Mouse (Mus musculus): ENCODE results near the gene Pepd.

Pepd gene

DNA sequence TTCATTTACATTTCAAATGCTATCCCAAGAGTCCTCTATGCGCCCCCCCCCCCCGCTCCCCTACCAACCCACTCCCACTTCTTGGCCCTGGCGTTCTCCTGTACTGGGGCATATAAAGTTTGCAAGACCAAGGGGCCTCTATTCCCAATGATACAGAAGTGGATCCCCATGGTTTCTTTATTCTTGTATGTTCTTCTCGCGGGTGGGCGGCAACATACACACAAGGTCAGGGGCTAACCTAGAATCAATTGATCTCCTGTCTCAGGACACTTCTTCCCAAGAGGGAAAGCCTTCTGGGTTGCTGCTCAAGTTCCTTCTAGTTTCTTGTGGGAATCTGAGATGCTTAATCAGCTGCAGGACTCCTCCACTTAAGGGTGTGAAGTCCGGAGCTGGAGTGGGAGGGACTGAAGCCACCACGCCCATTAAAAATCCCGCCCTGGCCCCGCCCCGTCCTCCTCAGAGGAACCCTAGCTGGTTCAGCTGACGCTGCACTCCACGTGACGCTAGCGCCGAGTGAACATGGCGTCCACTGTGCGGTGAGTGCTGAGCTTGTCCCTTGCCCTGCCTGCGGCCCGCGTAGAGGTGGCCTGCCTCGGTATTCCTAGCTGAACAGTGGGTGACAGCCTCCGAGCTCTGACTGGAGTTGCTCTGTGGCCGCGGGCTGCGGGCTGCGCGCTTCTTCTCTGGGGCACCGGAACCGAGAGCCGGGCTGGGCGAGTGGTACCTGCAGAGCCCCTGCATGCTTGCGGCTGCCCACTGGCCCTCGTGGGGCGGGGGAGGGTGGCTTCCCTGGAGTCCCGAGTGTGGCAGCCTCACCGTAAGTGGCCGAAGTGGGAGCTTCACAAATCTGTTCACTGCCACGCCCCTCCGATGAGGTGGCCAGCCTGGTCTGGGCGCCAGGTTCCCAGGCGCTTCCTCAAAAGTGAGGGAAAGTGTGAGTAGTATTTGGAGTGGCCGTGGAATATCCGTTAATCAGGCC, at the start of gene Pepd:
Gene Pepd, plus strand, starts transcription at position 461 of the 979 bp plus-strand sequence.
- peak; percentile 88 for DNase-seq

GRCm38 (mm10) chr7:34867289-34867688, 44.9 kb upstream of the Pepd start:
- DNase-seq: no peak

- DNase-seq: no peak
Measured at GRCm38 (mm10) chr7:34869693-34870092, 42.5 kb upstream of the Pepd start.

DNA sequence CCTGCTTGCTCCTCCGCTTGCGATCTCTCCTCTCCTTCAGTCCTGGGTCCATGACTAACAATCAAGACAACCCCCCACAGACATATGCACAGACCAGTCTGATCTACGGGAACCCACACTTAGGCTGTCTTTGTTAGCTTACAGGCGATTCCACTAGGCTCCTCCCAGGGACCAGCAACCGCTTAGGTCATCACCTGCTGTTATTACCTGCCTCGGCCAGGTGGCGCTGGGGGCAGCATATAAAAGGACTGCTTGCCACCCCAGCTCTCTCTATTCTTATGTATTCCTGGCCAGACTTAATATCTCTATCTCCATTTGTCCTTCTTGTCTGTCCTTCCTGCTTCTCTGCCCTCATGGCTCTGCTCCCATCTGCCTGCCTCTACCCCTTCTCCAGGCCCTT, 35.4 kb upstream of the Pepd start:
- DNase-seq: peak; percentile 27

- DNase-seq: no peak
Measured at GRCm38 (mm10) chr7:34877820-34878219, 34.4 kb upstream of the Pepd start.

DNA sequence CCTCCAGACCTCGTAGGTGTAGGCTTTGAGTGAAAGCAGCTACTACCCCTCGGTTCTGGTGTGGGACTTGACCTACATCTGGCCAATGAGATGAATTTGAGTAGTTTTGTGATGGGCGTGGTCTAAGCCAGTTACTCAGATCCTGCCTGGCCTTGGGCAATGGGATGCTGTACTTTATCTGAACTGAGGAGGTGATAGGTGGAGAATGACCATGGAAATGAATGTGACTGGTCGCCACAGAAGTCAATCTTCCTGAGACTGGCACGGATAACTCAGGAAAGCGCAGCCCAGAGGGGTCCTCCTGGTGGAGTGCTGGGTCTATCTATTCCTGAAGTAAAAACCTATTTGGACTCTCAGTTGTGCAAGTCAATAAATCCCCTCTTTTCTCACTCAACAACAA, 23.7 kb upstream of the Pepd start:
- DNase-seq: no peak

DNA sequence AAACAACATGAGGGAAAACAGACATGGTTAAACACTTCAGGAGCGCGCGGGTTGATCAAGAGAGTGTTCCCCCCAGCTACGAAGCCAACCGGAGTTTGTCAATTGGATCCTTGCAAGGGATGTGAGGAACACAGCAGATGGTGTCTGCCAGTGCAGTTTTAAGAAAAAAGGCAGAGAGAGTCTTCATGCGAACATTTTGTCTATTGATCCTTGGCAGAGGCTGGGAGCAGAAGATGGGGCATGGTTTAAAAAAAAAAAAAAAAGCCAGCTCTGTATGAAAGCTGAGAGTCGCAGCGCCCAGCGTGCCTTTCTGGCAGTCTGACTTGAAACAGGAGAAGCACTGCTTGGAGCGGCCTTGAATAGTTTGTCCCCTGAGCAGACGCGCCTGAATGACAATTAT, 23.3 kb upstream of the Pepd start:
- no peak for DNase-seq

- no peak for DNase-seq
Measured at GRCm38 (mm10) chr7:34892845-34893244, 19.3 kb upstream of the Pepd start.

DNA sequence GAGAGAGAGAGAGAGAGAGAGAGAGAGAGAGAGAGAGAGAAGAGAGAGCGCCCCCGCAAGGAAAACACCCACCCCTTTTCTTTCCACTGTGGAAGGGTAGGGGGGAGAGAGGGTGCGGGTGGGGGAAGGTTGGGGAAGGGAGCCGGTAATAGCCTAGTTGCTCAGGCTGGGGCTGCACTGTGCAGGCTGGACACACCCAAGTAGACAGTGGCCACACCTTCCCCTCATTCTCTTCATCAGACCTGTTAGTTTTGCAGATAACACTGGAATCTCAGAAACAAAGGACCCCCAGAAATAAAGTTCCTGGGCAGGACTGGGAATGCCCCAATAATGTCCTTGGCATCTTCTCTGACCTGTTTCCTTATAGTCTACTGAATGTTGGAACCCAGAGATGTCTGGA, 15.7 kb upstream of the Pepd start:
- no peak for DNase-seq

- peak; percentile 13 for DNase-seq
Measured at GRCm38 (mm10) chr7:34897058-34897457, 15.1 kb upstream of the Pepd start.

- no peak for DNase-seq
Measured at GRCm38 (mm10) chr7:34910096-34911066, 1.8 kb upstream of the Pepd start.

- no peak for DNase-seq
Measured at GRCm38 (mm10) chr7:34913956-34914355, 1.8 kb downstream of the Pepd start.

GRCm38 (mm10) chr7:34915555-34915954, 3.4 kb downstream of the Pepd start:
- DNase-seq: no peak

GRCm38 (mm10) chr7:34917558-34917957, 5.4 kb downstream of the Pepd start:
- DNase-seq: no peak

DNA sequence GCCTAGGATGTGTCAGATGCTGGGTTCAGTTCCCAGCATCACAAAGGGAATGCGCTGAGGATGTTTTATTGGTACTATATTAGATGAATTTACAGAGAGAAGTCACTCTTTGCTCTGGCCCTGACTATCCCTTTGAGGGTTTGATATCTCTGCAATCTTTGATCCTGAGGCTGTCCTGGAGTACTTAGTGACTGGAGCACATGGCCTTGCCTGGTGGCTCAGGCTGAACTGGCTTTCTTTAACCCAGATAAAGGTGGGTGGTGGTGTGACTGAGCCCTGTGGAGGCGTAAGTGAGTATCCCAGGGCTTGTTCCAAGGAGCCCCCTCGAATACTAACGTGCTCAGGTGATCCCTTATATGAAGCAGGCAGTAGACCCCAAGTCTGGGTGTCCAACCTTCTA, 5.8 kb downstream of the Pepd start:
- no peak for DNase-seq

DNA sequence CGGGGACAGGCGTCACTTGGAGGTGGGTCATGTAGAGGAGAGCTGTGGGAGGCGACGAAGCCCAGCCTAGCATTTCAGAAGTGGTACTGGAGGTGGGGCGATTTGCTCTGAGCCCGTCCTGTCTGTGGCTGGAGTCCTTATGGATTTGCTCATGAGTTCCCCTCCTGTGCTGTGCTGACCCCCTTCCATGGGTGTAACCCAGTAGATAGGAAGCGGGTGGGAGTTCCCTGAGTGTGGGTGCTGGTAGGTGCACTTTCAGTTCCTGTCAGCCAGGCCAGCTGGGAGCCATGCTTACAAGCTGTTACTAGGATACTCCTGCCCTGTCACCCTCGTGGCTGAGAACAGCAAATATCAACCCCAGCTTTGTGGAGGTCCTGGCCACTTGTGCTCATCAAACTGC, 6.2 kb downstream of the Pepd start:
- peak; percentile 20 for DNase-seq

DNA sequence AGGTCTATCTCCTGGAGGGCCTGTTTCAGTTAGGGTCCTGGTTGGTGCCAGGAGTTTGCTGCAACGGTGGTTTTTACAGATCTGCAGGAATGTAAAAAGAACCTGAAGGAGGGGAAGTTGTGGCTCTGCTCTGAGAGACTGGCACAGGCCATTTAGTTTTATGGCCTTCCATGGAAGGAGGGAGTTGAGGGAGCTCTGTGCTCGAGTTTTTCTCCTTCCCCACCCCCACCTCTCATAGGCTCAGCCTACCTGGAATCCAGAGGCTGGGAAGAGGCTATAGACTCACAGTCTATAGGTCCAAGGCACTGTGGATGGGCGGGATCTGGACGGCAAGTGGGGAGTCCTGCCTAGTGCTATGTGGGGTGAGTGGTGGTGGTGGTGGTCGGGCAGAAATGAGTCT, 6.9 kb downstream of the Pepd start:
- no peak for DNase-seq

DNA sequence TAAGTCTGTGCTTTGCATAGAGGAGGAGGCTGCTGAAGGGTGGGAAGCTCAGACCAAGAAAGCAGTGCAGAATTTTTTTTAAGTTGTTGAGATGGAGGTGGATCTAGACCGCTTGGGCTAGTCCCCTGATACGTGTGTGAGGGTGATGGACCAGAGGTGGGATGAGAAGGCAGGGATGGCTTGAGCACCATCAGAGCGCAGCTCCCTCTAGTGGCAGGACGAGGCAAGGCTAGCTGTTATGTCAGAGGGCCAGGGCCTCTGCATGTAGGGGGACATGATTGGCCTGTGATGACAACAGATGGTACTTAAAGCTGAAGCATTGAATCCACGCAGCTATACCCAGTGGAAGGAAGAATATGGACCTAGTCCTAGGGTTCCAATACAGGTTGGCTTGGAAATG, 7.6 kb downstream of the Pepd start:
- DNase-seq: peak; percentile 38

- peak; percentile 13 for DNase-seq
Measured at GRCm38 (mm10) chr7:34925208-34925607, 13.0 kb downstream of the Pepd start.

DNA sequence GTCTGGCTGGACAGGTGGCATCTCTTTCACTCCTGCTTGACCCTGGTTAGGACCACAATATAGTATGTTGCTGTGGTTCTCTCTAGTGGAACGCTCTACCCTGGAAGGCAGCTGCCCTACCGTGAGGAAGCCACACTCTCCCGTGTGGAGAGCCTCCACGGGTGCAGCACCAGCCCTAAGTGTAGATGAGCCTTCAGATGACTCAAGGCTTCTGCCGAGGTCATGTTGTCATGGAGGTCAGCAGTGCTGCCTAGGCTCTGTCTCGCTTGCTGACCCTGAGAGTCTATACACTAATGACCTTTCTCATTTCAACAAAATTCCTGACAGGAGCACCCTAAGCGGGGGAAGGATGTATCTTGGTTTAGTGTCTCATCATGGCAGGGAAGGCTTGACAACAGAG, 13.8 kb downstream of the Pepd start:
- DNase-seq: no peak

- DNase-seq: no peak
Measured at GRCm38 (mm10) chr7:34929614-34930262, 17.6 kb downstream of the Pepd start.

DNA sequence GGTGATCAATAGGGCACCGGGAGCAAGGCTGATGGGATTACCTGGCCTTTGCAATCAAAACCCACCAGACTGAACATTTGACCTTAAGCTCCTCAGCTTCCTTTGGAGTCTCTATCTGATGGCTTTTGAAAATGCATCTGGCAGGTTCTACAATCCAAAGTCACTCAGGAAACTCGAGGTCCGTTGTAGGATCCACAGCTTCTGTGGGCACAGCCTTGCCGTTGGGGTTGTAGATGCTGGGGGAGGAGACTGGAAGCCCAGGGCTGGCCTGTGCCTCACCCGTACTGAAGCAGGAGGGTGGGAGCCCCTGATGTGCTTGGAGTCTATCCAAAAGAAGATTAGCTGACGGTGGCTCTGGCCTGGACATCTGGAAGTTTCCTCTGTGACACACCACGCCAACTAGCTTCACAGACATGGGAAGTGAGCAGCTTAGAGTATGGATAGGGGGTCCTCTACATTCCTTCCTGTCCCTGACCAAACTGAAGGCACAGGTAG, 18.1 kb downstream of the Pepd start:
- no peak for DNase-seq

- DNase-seq: no peak
Measured at GRCm38 (mm10) chr7:34932631-34933030, 20.5 kb downstream of the Pepd start.

Data from lung, postnatal 14 days (tissue).